8 mouse cellular contexts compared by ENCODE assay signal in the genomic region with DNA sequence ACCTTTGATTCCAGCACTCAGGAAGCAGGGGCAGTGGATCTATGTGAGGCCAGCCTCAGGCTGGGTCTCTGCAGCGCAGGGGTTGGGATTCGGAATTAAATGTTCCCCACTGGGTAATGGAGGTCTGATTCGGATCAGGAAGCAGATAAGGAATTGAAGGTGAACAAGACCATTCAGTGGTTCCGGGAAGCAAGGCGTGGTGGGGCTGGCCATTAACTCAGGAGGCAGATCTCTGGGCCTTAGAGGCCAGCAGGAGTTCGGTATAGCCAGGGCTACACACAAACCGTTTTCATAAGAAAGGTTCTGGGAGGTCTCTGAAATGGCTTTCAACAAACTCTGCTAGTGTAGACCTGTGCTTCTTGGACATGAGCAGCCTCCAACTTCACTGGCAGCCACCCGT. TPM values are rescaled to one million over a fixed set of nuclear protein-coding genes. Genes with fewer than 3 reads are reported as not detected.
DNase-seq lines count a peak whose midpoint lies in the region; ATAC-seq and TF ChIP-seq lines count a peak whose summit lies in the region.

No protein-coding gene starts in this region.

- 28% methylated on average over 8 of the region's 8 CpGs for WGBS in liver, embryonic 11.5 days

- peaks cover 49% of the 10 kb centered on the region for H3K4me1 ChIP-seq in liver, embryonic 11.5 days (replicated peaks; ENCODE audit: control insufficient read depth, insufficient read depth, low read length)

- H3K36me3 ChIP-seq in liver, embryonic 11.5 days (ENCODE audit: control insufficient read depth, insufficient read depth, low read length) = peaks cover 20% of the 10 kb centered on the region

- no peak for DNase-seq in gastrocnemius, adult 2 months
- no peak for DNase-seq in gastrocnemius, postnatal 36 days
- peak; percentile 49 for DNase-seq in urinary bladder, postnatal 14 days (ENCODE audit: low spot score)
- DNase-seq in urinary bladder, adult 2 months (ENCODE audit: low spot score) = no peak
- DNase-seq in liver, embryonic 11.5 days (ENCODE audit: low spot score) = no peak
- DNase-seq in right cerebral cortex, postnatal 25 days = no peak
- DNase-seq in cerebellum, adult 8-10 months = no peak
- no peak for DNase-seq in left cerebral cortex, adult 9 months (ENCODE audit: low spot score in 2 of 2)

- ATAC-seq in liver, embryonic 11.5 days (replicated peaks; ENCODE audit: low FRiP score) = no peak

- peak overlapping the region; percentile 93 for H3K9ac ChIP-seq in liver, embryonic 11.5 days (ENCODE audit: low read depth, low read length)

- H3K9me3 ChIP-seq in liver, embryonic 11.5 days (ENCODE audit: control insufficient read depth, low read length) = no peaks in the 10 kb centered on the region

- peak overlapping the region; percentile 99 for H3K27ac ChIP-seq in gastrocnemius, adult 2 months
- peak overlapping the region; percentile 100 for H3K27ac ChIP-seq in liver, embryonic 11.5 days (ENCODE audit: low read depth, low read length)

- H3K27me3 ChIP-seq in liver, embryonic 11.5 days (replicated peaks; ENCODE audit: control insufficient read depth, insufficient read depth, low read length) = no peaks in the 10 kb centered on the region

- no peak for TF ChIP-seq CTCF in gastrocnemius, adult 2 months (IDR thresholded peaks at IDR 0.05)

- peak overlapping the region; percentile 84 for H3K4me3 ChIP-seq in gastrocnemius, adult 2 months
- H3K4me3 ChIP-seq in liver, embryonic 11.5 days (ENCODE audit: low read depth, low read length) = peak overlapping the region; percentile 99

- intact Hi-C loops in gastrocnemius, adult 2 months (cut with DNase I) = loop anchor here (2.0 to 5.0 kb wide), 3 partner anchors 14 to 71 kb away; no protein-coding TSS in a partner anchor
- intact Hi-C loops in gastrocnemius, postnatal 36 days (cut with DNase I) = no loop called here

- H3K4me2 ChIP-seq in liver, embryonic 11.5 days = peak overlapping the region; percentile 98

RNA-seq across cellular contexts. Expression of a gene that starts 1.4 kb away (rescaled TPM):
- total RNA-seq in gastrocnemius, adult 2 months (2021) = 10 to 100 TPM; 18.8 to 25.1 TPM
- total RNA-seq in gastrocnemius, postnatal 36 days (2021) = 10 to 100 TPM; 17.2 to 17.4 TPM
- 140 and 166 TPM in 2 replicates for polyA plus RNA-seq in urinary bladder, adult 2 months (2012; rRNA removed)
- polyA plus RNA-seq in liver, embryonic 11.5 days (2014; fragmentation: Nextera tagmentation; extraction: Ambion mirVana) = 329 and 336 TPM in 2 replicates

RNA-seq across cellular contexts. Expression of a gene that starts 21.4 kb away (rescaled TPM):
- total RNA-seq in gastrocnemius, adult 2 months (2021) = not detected
- not detected for total RNA-seq in gastrocnemius, postnatal 36 days (2021)
- polyA plus RNA-seq in urinary bladder, adult 2 months (2012; rRNA removed) = 0.62 and 1.0 TPM in 2 replicates
- polyA plus RNA-seq in liver, embryonic 11.5 days (2014; fragmentation: Nextera tagmentation; extraction: Ambion mirVana) = 50.9 and 52.4 TPM in 2 replicates

RNA-seq across cellular contexts. Expression of a gene that starts 21.6 kb away (rescaled TPM):
- total RNA-seq in gastrocnemius, adult 2 months (2021) = under 1 TPM in 1 of 2 experiments, not detected in 1; 0.17 TPM
- total RNA-seq in gastrocnemius, postnatal 36 days (2021) = not detected
- polyA plus RNA-seq in urinary bladder, adult 2 months (2012; rRNA removed) = 1.8 TPM in 2 replicates
- 17.6 and 20.9 TPM in 2 replicates for polyA plus RNA-seq in liver, embryonic 11.5 days (2014; fragmentation: Nextera tagmentation; extraction: Ambion mirVana)

RNA-seq across cellular contexts. Expression of a gene that starts 32.0 kb away (rescaled TPM):
- total RNA-seq in gastrocnemius, adult 2 months (2021) = not detected
- total RNA-seq in gastrocnemius, postnatal 36 days (2021) = not detected
- 0.66 and 0.92 TPM in 2 replicates for polyA plus RNA-seq in urinary bladder, adult 2 months (2012; rRNA removed)
- polyA plus RNA-seq in liver, embryonic 11.5 days (2014; fragmentation: Nextera tagmentation; extraction: Ambion mirVana) = 0.69 and 1.5 TPM in 2 replicates

RNA-seq across cellular contexts. Expression of a gene that starts 33.2 kb away (rescaled TPM):
- not detected for total RNA-seq in gastrocnemius, adult 2 months (2021)
- not detected for total RNA-seq in gastrocnemius, postnatal 36 days (2021)
- polyA plus RNA-seq in urinary bladder, adult 2 months (2012; rRNA removed) = 0.19 TPM in 1 of 2 replicates, not detected in the other
- polyA plus RNA-seq in liver, embryonic 11.5 days (2014; fragmentation: Nextera tagmentation; extraction: Ambion mirVana) = 11.1 and 11.8 TPM in 2 replicates
